27 mouse cellular contexts compared by ENCODE assay signal in genomic region chr3:151505606-151506005, GRCm38 (mm10).
"Had no signal": no experiment of that assay in that cellular context is flagged by ENCODE, and none has a peak within 500 bp of the region (broad histone marks: within the 10 kb centered on the region; RNA-seq: fewer than 3 reads in every experiment).

No protein-coding gene starts in this region.

- H3K9ac ChIP-seq: heart, embryonic 13.5 days; heart, embryonic 15.5 days; hindbrain, embryonic 13.5 days; hindbrain, embryonic 15.5 days; kidney, embryonic 15.5 days; limb, embryonic 13.5 days; limb, embryonic 15.5 days; liver, embryonic 12.5 days; liver, embryonic 14.5 days had no signal

- H3K4me2 ChIP-seq: heart, embryonic 11.5 days; heart, embryonic 13.5 days; heart, embryonic 15.5 days; hindbrain, embryonic 13.5 days; hindbrain, embryonic 15.5 days; kidney, embryonic 15.5 days; limb, embryonic 13.5 days; limb, embryonic 15.5 days; liver, embryonic 12.5 days had no signal

- H3K4me3 ChIP-seq: heart, adult 2 months; heart, embryonic 13.5 days; heart, embryonic 15.5 days; hindbrain, embryonic 13.5 days; hindbrain, embryonic 15.5 days; kidney, embryonic 15.5 days; limb, embryonic 13.5 days; limb, embryonic 15.5 days; liver, embryonic 12.5 days had no signal

- H3K4me1 ChIP-seq: heart, embryonic 13.5 days; heart, embryonic 15.5 days; hindbrain, embryonic 13.5 days; hindbrain, embryonic 15.5 days; kidney, embryonic 15.5 days; limb, embryonic 13.5 days; limb, embryonic 15.5 days; liver, embryonic 12.5 days had no signal

- H3K36me3 ChIP-seq: heart, embryonic 13.5 days; heart, embryonic 15.5 days; hindbrain, embryonic 13.5 days; hindbrain, embryonic 15.5 days; kidney, embryonic 15.5 days; limb, embryonic 13.5 days; limb, embryonic 15.5 days; liver, embryonic 12.5 days had no signal

- DNase-seq: gastrocnemius, postnatal 14 days; gastrocnemius, postnatal 36 days; heart, adult 11 months; heart, adult 2 months; heart, postnatal 14 days; heart, postnatal 36 days; kidney, adult 11 months; kidney, adult 2 months; kidney, adult 9 months; kidney, postnatal 14 days; kidney, postnatal 36 days; layer of hippocampus, adult 9-11 months; layer of hippocampus, postnatal 36 days; left cerebral cortex, postnatal 4 days had no signal

- H3K27ac ChIP-seq: heart, adult 2 months; heart, embryonic 13.5 days; heart, embryonic 15.5 days; hindbrain, embryonic 13.5 days; hindbrain, embryonic 15.5 days; hindbrain, postnatal 0 days; kidney, embryonic 15.5 days; kidney, postnatal 0 days; limb, embryonic 13.5 days; limb, embryonic 15.5 days; liver, embryonic 12.5 days; liver, embryonic 14.5 days had no signal

- ATAC-seq: hindbrain, postnatal 0 days; intestine, embryonic 16.5 days; liver, embryonic 12.5 days had no signal

- H3K27me3 ChIP-seq: heart, embryonic 13.5 days; heart, embryonic 15.5 days; hindbrain, embryonic 13.5 days; hindbrain, embryonic 15.5 days; kidney, embryonic 15.5 days; limb, embryonic 13.5 days; limb, embryonic 15.5 days; liver, embryonic 12.5 days had no signal

- H3K9me3 ChIP-seq: heart, embryonic 13.5 days; heart, embryonic 15.5 days; hindbrain, embryonic 13.5 days; hindbrain, embryonic 15.5 days; kidney, embryonic 15.5 days; limb, embryonic 13.5 days; limb, embryonic 15.5 days had no signal
